Mouse (Mus musculus): ENCODE data around the gene Lcmt2.
"Not testable (repeated sequence)": the region's sequence is repeated elsewhere in the genome, so short reads cannot be mapped to it uniquely, and the experiment has no call there.

- TF ChIP-seq CTCF (conservative IDR thresholded peaks at IDR 0.05; ENCODE audit: insufficient read depth, insufficient read length, low read depth, low read length); POLR2A (IDR thresholded peaks at IDR 0.05; ENCODE audit: low read depth, low read length): not testable (repeated sequence)
These were observed 14.2 kb downstream of the Lcmt2 start for GRCm38 (mm10) chr2:121126302-121126701.
